Mouse (Mus musculus) stomach, postnatal 0 days (tissue): Measurements from ENCODE around the gene Zbtb8b.

Source experiments
- CTCF ChIP-seq: IDR thresholded peaks from 2 replicates; pipeline ENCODE4 v1.5.1; 2016; ENCODE audit warnings: antibody characterized with exemption, low read depth, mild to moderate bottlenecking, moderate library complexity
- EP300 ChIP-seq: optimal IDR thresholded peaks from 2 replicates; pipeline ENCODE3; 2016; ENCODE audit warnings: antibody characterized with exemption

GRCm38 (mm10) chr4:129447778-129448563 is 7.3 kb upstream of the Zbtb8b start:
- TF ChIP-seq EP300 (no peak), CTCF (no peak)
